9 mouse cellular contexts compared by ENCODE assay signal in the genomic region with DNA sequence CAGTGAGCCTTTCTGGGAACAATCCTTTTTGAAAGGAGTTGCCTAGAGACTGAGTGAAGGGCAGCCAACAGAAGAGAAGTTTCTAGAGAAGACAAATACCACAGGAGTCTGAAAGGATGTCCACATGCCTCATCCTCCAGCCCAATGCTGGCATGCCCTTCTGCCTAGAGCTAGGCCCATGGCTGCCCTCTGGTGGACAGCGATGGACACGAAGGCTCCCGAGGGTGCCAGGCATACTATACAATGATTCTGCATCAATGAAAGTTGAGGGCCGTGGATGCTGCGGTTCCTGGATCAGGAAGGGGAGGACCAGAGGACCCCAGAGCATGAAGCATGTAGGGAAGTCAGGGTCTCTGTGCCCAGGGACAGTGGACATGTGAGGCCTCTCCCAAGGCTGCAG. TPM values are rescaled to one million over a fixed set of nuclear protein-coding genes. Genes with fewer than 3 reads are reported as not detected.
DNase-seq lines count a peak whose midpoint lies in the region; ATAC-seq lines count a peak whose summit lies in the region.
"Had no signal": no experiment of that assay in that cellular context is flagged by ENCODE, and none has a peak within 500 bp of the region (broad histone marks: within the 10 kb centered on the region; RNA-seq: fewer than 3 reads in every experiment).

No protein-coding gene starts in this region.

- WGBS in heart, embryonic 11.5 days (ENCODE audit: insufficient replicate concordance): 42% methylated on average over 5 of the region's 5 CpGs
- 48% methylated on average over 5 of the region's 5 CpGs for WGBS in limb, embryonic 10.5 days

- H3K27ac ChIP-seq in heart, embryonic 11.5 days (ENCODE audit: low read depth, low read length): no peak overlapping the region
- H3K27ac ChIP-seq in limb, embryonic 10.5 days: no peak overlapping the region

- peaks cover 7% of the 10 kb centered on the region; the same call in 1 of the 2 replicates for H3K4me1 ChIP-seq in heart, embryonic 11.5 days (ENCODE audit: control insufficient read depth, insufficient read depth, low read length)
- peaks cover 8% of the 10 kb centered on the region for H3K4me1 ChIP-seq in limb, embryonic 10.5 days

- H3K9ac ChIP-seq in heart, embryonic 11.5 days (ENCODE audit: low read depth, low read length): no peak overlapping the region

- H3K36me3 ChIP-seq in heart, embryonic 11.5 days (ENCODE audit: control insufficient read depth, insufficient read depth, low read length): no peaks in the 10 kb centered on the region
- no peaks in the 10 kb centered on the region for H3K36me3 ChIP-seq in limb, embryonic 10.5 days

- H3K27me3 ChIP-seq in heart, embryonic 11.5 days (ENCODE audit: control insufficient read depth, insufficient read depth, low read length): no peaks in the 10 kb centered on the region
- H3K27me3 ChIP-seq in limb, embryonic 10.5 days (ENCODE audit: low read depth, poor library complexity, severe bottlenecking): no peaks in the 10 kb centered on the region

- no peaks in the 10 kb centered on the region for H3K9me3 ChIP-seq in heart, embryonic 11.5 days (replicated peaks; ENCODE audit: control insufficient read depth, low read length)
- no peaks in the 10 kb centered on the region for H3K9me3 ChIP-seq in limb, embryonic 10.5 days (replicated peaks)

- H3K4me3 ChIP-seq in heart, embryonic 11.5 days (ENCODE audit: low read depth, low read length): no peak overlapping the region
- no peak overlapping the region for H3K4me3 ChIP-seq in limb, embryonic 10.5 days

- H3K4me2 ChIP-seq in heart, embryonic 11.5 days: no peak overlapping the region

- no peak for ATAC-seq in heart, embryonic 11.5 days (replicated peaks; ENCODE audit: insufficient number of reproducible peaks, low FRiP score, low TSS enrichment)
- ATAC-seq in granulocyte monocyte progenitor cell, adult 5-6 weeks (replicated peaks; ENCODE audit: poor library complexity, severe bottlenecking): peak; percentile 85

- DNase-seq in heart, adult 8-10 months (ENCODE audit: low spot score): peak; percentile 9
- peak; percentile 73 for DNase-seq in CD4-positive, CD25-positive, alpha-beta regulatory T cell, adult 2 months (ENCODE audit: low read depth, low spot score)
- DNase-seq in adrenal gland, postnatal 14 days: peak; percentile 84
- DNase-seq in limb, embryonic 10.5 days (ENCODE audit: low spot score): peak; percentile 54
- DNase-seq in naive thymus-derived CD4-positive, alpha-beta T cell, adult 2 months (ENCODE audit: low read depth): peak; percentile 59
- DNase-seq in layer of hippocampus, adult 11-12 months (ENCODE audit: low spot score): no peak

RNA-seq across cellular contexts. Expression of a gene that starts 9.3 kb away (rescaled TPM):
- total RNA-seq in heart, adult 8-10 months (2022): under 1 TPM in 2 of 4 experiments, not detected in 2; 0.14 to 0.16 TPM
- polyA plus RNA-seq in heart, embryonic 11.5 days (2014; fragmentation: Nextera tagmentation; extraction: Ambion mirVana): 0.19 and 0.31 TPM in 2 replicates
- 0.56 TPM in 1 of 2 replicates, not detected in the other for total RNA-seq in adrenal gland, postnatal 14 days (2021)
- total RNA-seq in granulocyte monocyte progenitor cell, adult 5-6 weeks (2014; fragmentation: Nextera tagmentation): not detected in 2 replicates
- total RNA-seq in granulocyte monocyte progenitor cell, adult 5-6 weeks (2017): not detected in 2 replicates
- 3.3 and 3.9 TPM in 2 replicates for polyA plus RNA-seq in limb, embryonic 10.5 days (2016; fragmentation: Nextera tagmentation; extraction: Ambion mirVana)

RNA-seq across cellular contexts. Expression of a gene that starts 9.6 kb away (rescaled TPM):
- not detected for total RNA-seq in heart, adult 8-10 months (2022)
- not detected in 2 replicates for polyA plus RNA-seq in heart, embryonic 11.5 days (2014; fragmentation: Nextera tagmentation; extraction: Ambion mirVana)
- not detected in 2 replicates for total RNA-seq in adrenal gland, postnatal 14 days (2021)
- total RNA-seq in granulocyte monocyte progenitor cell, adult 5-6 weeks (2014; fragmentation: Nextera tagmentation): not detected in 2 replicates
- not detected in 2 replicates for total RNA-seq in granulocyte monocyte progenitor cell, adult 5-6 weeks (2017)
- not detected in 2 replicates for polyA plus RNA-seq in limb, embryonic 10.5 days (2016; fragmentation: Nextera tagmentation; extraction: Ambion mirVana)
- total RNA-seq: left cerebral cortex, postnatal 25 days had no signal

RNA-seq across cellular contexts. Expression of a gene that starts 14.6 kb away (rescaled TPM):
- total RNA-seq in heart, adult 8-10 months (2022): not detected
- not detected in 2 replicates for polyA plus RNA-seq in heart, embryonic 11.5 days (2014; fragmentation: Nextera tagmentation; extraction: Ambion mirVana)
- not detected in 2 replicates for total RNA-seq in adrenal gland, postnatal 14 days (2021)
- total RNA-seq in granulocyte monocyte progenitor cell, adult 5-6 weeks (2014; fragmentation: Nextera tagmentation): not detected in 2 replicates
- total RNA-seq in granulocyte monocyte progenitor cell, adult 5-6 weeks (2017): not detected in 2 replicates
- not detected in 2 replicates for polyA plus RNA-seq in limb, embryonic 10.5 days (2016; fragmentation: Nextera tagmentation; extraction: Ambion mirVana)
- total RNA-seq: left cerebral cortex, postnatal 25 days had no signal

RNA-seq across cellular contexts. Expression of a gene that starts 17.4 kb away (rescaled TPM):
- total RNA-seq in heart, adult 8-10 months (2022): not detected
- not detected in 2 replicates for polyA plus RNA-seq in heart, embryonic 11.5 days (2014; fragmentation: Nextera tagmentation; extraction: Ambion mirVana)
- total RNA-seq in adrenal gland, postnatal 14 days (2021): not detected in 2 replicates
- total RNA-seq in granulocyte monocyte progenitor cell, adult 5-6 weeks (2014; fragmentation: Nextera tagmentation): not detected in 2 replicates
- total RNA-seq in granulocyte monocyte progenitor cell, adult 5-6 weeks (2017): not detected in 2 replicates
- not detected in 2 replicates for polyA plus RNA-seq in limb, embryonic 10.5 days (2016; fragmentation: Nextera tagmentation; extraction: Ambion mirVana)
- total RNA-seq: left cerebral cortex, postnatal 25 days had no signal

RNA-seq across cellular contexts. Expression of a gene that starts 24.4 kb away (rescaled TPM):
- total RNA-seq in heart, adult 8-10 months (2022): 100 to 1,000 TPM; 321 to 411 (median 362) TPM
- polyA plus RNA-seq in heart, embryonic 11.5 days (2014; fragmentation: Nextera tagmentation; extraction: Ambion mirVana): 929 and 1,004 TPM in 2 replicates
- total RNA-seq in adrenal gland, postnatal 14 days (2021): 376 and 380 TPM in 2 replicates
- total RNA-seq in granulocyte monocyte progenitor cell, adult 5-6 weeks (2014; fragmentation: Nextera tagmentation): 318 and 455 TPM in 2 replicates
- 124 and 129 TPM in 2 replicates for total RNA-seq in granulocyte monocyte progenitor cell, adult 5-6 weeks (2017)
- polyA plus RNA-seq in limb, embryonic 10.5 days (2016; fragmentation: Nextera tagmentation; extraction: Ambion mirVana): 1,047 and 1,081 TPM in 2 replicates
